Mouse (Mus musculus): ENCODE data around the gene 4931428L18Rik. TPM values are rescaled to one million over a fixed set of nuclear protein-coding genes. Genes with fewer than 3 reads are reported as not detected.

4931428L18Rik gene
- polyA plus RNA-seq, 1 experiment from 2014 or later = not detected

DNA sequence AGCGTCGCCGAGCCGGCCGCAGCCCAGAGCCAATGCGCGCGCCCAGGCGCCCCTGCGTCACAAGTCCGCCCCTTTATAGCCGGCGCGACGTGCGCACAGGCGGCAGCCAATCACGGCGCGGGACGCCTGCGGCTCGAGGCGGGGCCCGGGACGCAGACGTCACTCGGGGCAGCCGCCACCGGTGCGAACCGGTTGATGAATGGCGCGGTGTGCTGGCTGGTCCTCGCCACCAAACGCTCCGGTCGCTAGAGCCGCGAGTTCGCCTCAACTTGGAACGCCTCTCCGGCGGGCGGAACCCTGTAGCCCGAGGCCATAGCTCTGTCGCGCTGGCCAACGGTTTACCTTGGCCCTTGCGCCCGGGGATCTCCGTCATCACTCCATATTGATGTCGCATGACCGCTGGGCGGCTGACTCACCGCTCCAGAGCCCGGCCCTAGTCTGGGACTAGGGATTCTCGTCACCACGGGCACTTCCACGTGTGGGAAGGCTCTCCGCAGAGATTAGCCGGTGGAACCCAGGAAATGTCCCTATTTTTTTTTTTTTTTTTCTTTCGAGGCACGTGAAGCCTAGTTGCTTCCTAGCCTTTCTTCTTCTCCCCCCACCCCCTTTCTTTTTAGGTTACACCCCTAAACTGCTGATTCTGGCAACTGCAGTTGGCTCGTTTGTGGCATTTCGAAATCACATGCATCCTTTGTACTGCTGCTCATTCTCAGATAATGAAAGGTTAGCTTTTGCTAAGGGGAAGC, 272.6 kb downstream of the 4931428L18Rik start:
- no peaks in the 10 kb centered on the region for H3K27me3 ChIP-seq (ENCODE audit: control insufficient read depth, insufficient read depth, low read length)
- DNase-seq (ENCODE audit: low spot score) = peak; percentile 98
- H3K4me1 ChIP-seq (replicated peaks; ENCODE audit: control insufficient read depth, insufficient read depth, low read length) = no peaks in the 10 kb centered on the region
- WGBS = under 1% methylated on average over 65 of the region's 66 CpGs
- peak; percentile 99 for ATAC-seq (ENCODE audit: low FRiP score)
- H3K4me2 ChIP-seq (replicated peaks; ENCODE audit: low read depth, low read length) = peak overlapping the region; percentile 48
- no peaks in the 10 kb centered on the region for H3K9me3 ChIP-seq (ENCODE audit: control insufficient read depth, low read length)
- H3K4me3 ChIP-seq (ENCODE audit: low read depth, low read length) = peak overlapping the region; percentile 92
- peak overlapping the region; percentile 78 for H3K9ac ChIP-seq (ENCODE audit: low read depth, low read length)
- no peaks in the 10 kb centered on the region for H3K36me3 ChIP-seq (ENCODE audit: control insufficient read depth, insufficient read depth, low read length)
- H3K27ac ChIP-seq (ENCODE audit: low read depth, low read length) = peak overlapping the region; percentile 97

DNA sequence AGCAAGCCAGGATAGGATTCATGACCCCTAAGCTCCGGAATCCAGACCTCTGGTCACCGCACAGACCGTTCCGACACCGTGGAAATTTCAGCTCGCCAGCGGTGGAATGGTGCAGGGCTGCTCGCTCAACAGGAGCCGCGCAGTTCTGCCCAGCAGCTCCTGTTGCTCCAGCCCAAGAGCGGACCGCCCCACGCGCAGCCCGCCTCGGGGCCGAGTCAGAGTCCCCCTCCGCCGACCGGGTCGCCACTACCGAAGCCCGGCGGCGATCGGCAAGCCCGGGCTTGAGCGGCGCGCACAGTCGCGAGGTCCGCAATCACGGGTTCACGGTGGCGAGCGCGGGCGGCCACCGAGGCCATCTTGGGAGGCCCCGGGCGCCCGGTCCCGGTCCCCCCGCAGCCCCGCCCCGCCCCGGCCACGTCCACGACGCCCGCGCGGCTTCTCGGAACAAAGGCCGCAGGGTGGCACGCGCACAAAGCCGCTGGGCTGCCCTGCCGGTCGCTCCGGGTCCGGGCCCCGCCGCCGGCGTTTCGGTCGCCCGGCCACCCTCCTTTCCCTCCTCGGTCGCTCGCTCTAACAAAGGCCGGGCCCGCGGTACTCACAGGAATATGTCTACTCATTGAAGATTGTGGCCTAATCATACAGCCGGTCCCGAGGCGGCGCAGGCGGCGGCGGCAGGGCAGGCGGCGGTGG, 273.4 kb downstream of the 4931428L18Rik start:
- Histone ChIP-seq H3K4me1 (replicated peaks; ENCODE audit: control insufficient read depth, insufficient read depth, low read length) (no peaks in the 10 kb centered on the region), H3K4me3 (ENCODE audit: low read depth, low read length) (peak overlapping the region; percentile 92), H3K4me2 (replicated peaks; ENCODE audit: low read depth, low read length) (peak overlapping the region; percentile 33), H3K9me3 (ENCODE audit: control insufficient read depth, low read length) (no peaks in the 10 kb centered on the region), H3K27ac (ENCODE audit: low read depth, low read length) (peak overlapping the region; percentile 97), H3K27me3 (ENCODE audit: control insufficient read depth, insufficient read depth, low read length) (no peaks in the 10 kb centered on the region), H3K9ac (ENCODE audit: low read depth, low read length) (peak overlapping the region; percentile 94), H3K36me3 (ENCODE audit: control insufficient read depth, insufficient read depth, low read length) (no peaks in the 10 kb centered on the region)
- 1% methylated on average over 60 of the region's 85 CpGs for WGBS
- DNase-seq (ENCODE audit: low spot score) (peak; percentile 74), ATAC-seq (ENCODE audit: low FRiP score) (peak; percentile 80)

DNA sequence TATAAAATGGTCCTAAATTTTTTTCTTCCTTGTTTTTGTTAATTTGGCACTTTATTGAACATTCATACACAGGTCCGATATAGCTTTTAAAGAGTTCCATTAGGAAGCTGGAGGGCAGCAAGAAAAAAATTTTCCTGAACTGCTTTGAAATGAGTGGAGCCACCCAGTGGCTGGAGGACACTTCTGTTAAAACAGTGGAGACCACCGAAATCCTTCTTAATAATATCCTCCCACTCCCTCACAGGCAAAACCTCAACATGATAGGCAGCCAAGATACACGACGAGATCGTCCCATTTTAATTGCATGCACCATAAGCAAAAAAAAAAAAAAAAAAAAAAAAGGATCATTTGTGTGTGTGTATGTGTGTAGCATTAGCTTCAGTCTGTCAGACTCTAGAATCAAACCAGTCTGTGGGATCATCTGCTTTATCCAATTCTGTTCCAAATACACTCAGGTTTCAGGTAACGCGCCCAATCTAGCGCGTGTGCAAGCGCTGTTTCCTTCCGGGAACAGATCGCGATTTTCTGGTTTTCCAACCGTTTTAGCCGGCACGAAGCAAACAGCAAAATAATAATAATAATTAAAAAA, 274.0 kb downstream of the 4931428L18Rik start:
- Histone ChIP-seq H3K4me2 (replicated peaks; ENCODE audit: low read depth, low read length) (peak overlapping the region; percentile 33), H3K36me3 (ENCODE audit: control insufficient read depth, insufficient read depth, low read length) (no peaks in the 10 kb centered on the region; the same call in 1 of the 2 replicates), H3K27ac (ENCODE audit: low read depth, low read length) (peak overlapping the region; percentile 97), H3K9ac (ENCODE audit: low read depth, low read length) (peak overlapping the region; percentile 94), H3K4me3 (ENCODE audit: low read depth, low read length) (peak overlapping the region; percentile 92), H3K4me1 (replicated peaks; ENCODE audit: control insufficient read depth, insufficient read depth, low read length) (no peaks in the 10 kb centered on the region), H3K9me3 (ENCODE audit: control insufficient read depth, low read length) (no peaks in the 10 kb centered on the region), H3K27me3 (ENCODE audit: control insufficient read depth, insufficient read depth, low read length) (no peaks in the 10 kb centered on the region)
- DNase-seq (ENCODE audit: low spot score) (peak; percentile 69), ATAC-seq (ENCODE audit: low FRiP score) (no peak)
- WGBS = 1% methylated on average over 16 of the region's 16 CpGs

Other genes with a start within 250 kb of the 4931428L18Rik start
- not detected in 2 replicates for gene AC153137.1, start 244.7 kb downstream of the 4931428L18Rik start, polyA plus RNA-seq (2014; fragmentation: Nextera tagmentation; extraction: Ambion mirVana)
- gene Lgsn, start 46.3 kb downstream of the 4931428L18Rik start, polyA plus RNA-seq (2014; fragmentation: Nextera tagmentation; extraction: Ambion mirVana) = not detected in 2 replicates
- gene Pih1d3, start 154 bp upstream of the 4931428L18Rik start, polyA plus RNA-seq (2014; fragmentation: Nextera tagmentation; extraction: Ambion mirVana) = not detected in 2 replicates